Mouse (Mus musculus) megakaryocyte progenitor cell, adult 5-6 weeks (primary cell): ENCODE data around the gene Hist2h3c1. TPM values are rescaled to one million over a fixed set of nuclear protein-coding genes. Genes with fewer than 3 reads are reported as not detected.
"Not testable (repeated sequence)": the region's sequence is repeated elsewhere in the genome, so short reads cannot be mapped to it uniquely, and the experiment has no call there.

Source experiments
- ATAC-seq: replicated peaks from 2 replicates; pipeline ENCODE4 v1.8.0; 2016; ENCODE audit warnings: mild to moderate bottlenecking, moderate TSS enrichment, inconsistent platforms; ENCODE audit not compliant: poor library complexity
- total RNA-seq, 2 experiments: library from RNA; stranded (forward) in 1 of 2; stranded (reverse) in 1 of 2; fragments of 157-497, 149-512 nt in 1 of 2; fragments of 200-1000 nt in 1 of 2; gene quantifications; 2 replicates each; pipeline versions ENCODE4 v1.2.3 to v1.2.4; 2015 to 2017

Gene Hist2h3c1
- total RNA-seq, 2 experiments from 2014 or later = 17.9 TPM; not detected in 1

DNA sequence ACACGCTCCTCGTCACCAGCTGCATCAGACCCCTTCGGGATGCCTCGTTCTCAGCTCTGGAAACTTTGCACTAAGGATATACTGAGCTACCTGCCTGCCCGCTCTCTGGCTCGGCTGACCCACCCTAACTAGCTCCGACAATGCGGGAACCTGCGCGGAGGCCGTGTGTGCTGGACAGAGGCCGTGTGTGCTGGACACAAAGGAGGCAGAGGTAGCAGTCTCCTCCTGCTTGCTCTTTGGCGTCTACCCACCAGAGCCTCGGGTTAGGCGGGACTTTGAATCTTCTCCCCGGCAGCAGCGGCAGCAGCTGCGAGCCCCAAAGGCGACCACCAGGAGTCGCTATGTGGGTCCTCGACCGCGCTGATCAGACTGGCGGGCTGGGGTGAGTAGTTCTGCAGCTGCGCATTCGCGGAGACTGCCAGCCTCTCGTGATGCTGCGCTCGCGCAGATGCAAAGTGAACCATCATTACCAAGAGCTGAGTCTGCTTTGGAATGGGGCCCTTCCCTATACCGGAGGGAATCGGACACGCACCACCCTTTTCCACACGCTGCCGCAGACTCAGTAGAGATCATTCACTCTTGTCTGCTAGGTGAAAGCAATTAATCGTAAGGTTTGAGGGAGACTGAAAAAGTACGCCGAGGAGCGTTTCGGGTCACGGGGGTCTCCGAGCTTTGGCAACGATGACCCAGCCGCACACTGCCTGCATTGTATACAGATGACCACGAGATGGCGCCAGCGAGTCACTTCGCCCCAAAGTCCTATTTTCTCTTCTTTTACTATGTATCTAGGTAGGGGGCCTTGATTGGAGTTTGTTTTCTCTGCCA is 31.5 kb downstream of the Hist2h3c1 start:
- ATAC-seq = peak; percentile 94

DNA sequence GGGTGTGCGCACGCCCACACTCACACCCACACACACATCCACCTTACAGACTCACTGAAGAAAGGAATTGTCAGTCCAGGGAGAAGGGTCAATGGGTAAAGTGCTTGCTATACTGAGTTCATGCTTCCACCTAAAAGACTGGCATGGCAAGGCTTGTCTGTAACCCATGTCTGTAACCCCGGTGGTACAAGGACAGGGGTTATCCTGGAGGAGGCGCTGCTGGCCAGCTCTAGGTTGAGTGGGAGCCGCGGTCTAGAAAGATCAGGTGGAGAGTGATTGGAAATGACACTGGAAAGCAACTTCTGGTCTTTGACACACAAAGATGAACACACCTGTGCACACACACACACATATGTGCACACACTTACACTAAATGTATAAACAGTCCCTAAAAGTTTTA is 34.2 kb downstream of the Hist2h3c1 start:
- no peak for ATAC-seq

DNA sequence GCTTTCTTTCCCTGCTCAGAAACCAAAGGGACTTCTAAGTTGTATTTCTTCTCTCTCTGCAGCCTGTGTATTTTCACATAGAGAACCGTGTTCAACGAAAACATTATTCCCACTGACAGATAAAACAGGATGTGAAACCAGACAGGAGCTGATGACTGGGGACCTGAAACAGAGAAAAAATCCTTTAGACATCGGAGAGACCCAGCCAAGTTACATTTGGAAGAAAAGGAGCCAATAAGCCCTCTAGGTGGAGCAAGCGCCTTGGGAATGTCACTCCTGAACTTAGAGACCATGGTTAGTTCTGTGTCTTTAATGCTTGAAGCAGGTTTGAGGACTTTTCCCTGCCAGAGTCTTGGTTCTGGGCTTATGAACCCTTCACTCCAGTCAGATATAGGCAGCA is 38.0 kb downstream of the Hist2h3c1 start:
- peak; percentile 54 for ATAC-seq

DNA sequence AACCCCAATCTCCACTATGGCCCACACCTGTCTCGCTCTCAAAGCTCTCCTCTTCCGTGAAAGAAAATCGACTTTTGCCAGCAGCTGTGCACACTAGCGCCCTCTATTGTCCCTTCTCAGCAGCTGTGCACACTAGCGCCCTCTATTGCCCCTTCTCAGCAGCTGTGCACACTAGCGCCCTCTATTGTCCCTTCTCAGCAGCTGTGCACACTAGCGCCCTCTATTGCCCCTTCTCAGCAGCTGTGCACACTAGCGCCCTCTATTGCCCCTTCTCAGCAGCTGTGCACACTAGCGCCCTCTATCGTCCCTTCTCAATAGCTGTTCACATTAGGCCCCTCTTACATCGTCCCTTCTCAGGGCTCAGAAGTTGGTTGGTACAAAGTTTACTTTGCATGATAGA is 40.8 kb downstream of the Hist2h3c1 start:
- ATAC-seq = not testable (repeated sequence)

DNA sequence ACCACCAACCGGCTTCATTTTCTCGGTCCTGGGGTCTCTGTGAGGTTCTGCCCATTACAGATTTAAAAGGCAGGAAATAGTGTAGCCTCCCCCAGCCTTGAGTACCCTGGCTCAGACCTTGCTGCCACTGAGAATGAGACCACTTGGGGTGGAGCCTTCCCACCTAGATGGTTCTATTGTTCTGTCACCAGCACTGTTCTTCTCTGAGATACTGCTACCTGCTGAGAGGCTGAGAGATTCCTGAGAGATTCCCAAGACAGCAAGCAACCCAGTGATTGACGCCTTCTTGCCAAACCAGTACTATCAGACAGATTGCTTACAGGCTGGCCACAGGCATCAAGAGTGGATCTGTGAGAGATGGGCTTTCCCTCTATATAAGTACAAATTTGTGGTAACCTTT is 42.7 kb downstream of the Hist2h3c1 start:
- no peak for ATAC-seq

DNA sequence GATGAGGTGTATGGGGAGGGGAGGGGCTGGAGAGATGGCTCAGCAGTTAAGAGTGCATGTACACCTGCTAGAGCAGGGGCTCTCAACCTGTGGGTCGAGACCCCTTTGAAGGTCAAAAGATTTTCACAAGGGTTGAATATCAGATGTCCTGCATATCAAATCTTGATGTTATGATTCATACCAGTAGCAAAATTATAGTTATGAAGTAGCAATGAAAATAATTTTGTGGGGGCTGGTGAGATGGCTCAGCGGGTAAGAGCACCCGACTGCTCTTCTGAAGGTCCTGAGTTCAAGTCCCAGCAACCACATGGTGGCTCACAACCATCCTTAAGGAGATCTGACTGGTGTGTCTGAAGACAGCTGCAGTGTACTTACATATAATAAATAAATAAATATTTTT is 44.2 kb downstream of the Hist2h3c1 start:
- not testable (repeated sequence) for ATAC-seq

DNA sequence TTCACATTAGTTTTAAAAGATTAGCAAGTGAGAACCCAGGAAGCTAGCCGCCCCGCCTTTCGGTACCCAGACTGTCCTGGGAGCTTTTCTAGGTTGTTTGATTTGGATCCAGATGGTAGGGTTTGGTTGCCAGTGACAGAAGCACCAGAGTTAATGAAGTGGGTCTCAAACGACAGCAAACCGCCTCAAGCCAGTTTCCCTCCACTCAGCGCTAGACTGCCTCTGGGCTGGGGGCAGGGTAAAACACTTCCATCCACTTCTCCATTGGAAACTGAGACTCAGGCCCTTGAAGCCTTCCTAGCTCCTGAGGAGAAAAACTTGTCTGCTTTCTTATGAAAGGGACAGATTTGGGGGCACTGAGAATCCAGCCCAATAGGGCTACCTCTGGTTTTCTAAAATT is 46.2 kb downstream of the Hist2h3c1 start:
- no peak for ATAC-seq

DNA sequence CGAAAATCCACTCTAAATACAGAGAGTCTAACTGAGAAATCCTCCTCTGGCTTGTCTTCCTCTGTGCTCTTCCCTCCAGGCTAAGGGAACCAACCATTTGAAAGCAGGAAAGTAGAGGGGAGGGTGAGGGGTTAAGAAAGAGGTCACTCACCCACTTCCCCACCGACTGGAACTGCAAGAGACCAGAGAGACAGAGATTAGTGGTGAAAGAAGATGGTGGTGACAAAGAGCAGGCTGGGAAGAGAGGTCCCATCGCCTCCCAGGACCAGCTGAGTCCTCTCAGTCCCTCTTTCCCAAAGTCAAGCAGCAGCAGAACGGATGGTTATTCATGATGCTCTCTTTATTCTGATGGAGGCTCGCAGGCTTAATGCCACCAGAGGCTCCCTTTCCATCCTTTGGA is 46.9 kb downstream of the Hist2h3c1 start:
- ATAC-seq = peak; percentile 17

DNA sequence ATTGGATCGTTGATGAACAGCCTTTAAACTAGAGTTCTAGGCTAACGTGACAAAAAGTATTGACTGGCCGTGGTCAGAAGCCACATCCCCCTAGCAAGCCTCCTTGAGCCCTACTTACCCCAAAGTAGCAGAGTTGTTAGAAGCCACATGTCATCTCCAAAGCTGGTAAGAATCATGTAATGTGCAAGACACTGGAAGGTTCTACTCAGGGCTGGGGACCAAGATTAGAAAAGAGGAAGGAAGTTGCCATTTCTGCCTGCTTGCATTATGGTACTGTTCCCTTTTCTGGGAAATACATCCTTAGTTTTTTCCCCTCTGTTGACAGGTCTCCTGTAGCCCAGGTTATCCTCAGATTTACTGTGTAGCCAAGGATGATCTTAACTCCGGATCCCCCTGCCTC is 47.3 kb downstream of the Hist2h3c1 start, which contains the start of gene Fcgr1:
Gene Fcgr1, minus strand, starts transcription at position 183 of the 400 bp plus-strand sequence.
- ATAC-seq = peak; percentile 87

Other genes with a start within 250 kb of the Hist2h3c1 start
- 26.3 and 28.4 TPM in 2 replicates for gene Vps45, start 188.2 kb upstream of the Hist2h3c1 start, total RNA-seq (2015)
- 10.9 and 12.6 TPM in 2 replicates for gene Vps45, start 188.2 kb upstream of the Hist2h3c1 start, total RNA-seq (2017)
- 3.0 and 3.2 TPM in 2 replicates for gene Otud7b, start 142.2 kb upstream of the Hist2h3c1 start, total RNA-seq (2015)
- gene Otud7b, start 142.2 kb upstream of the Hist2h3c1 start, total RNA-seq (2017) = 4.9 and 12.7 TPM in 2 replicates
- not detected in 2 replicates for gene Mtmr11, start 84.7 kb upstream of the Hist2h3c1 start, total RNA-seq (2015)
- gene Mtmr11, start 84.7 kb upstream of the Hist2h3c1 start, total RNA-seq (2017) = 0.08 TPM in 1 of 2 replicates, not detected in the other
- gene Sf3b4, start 74.4 kb upstream of the Hist2h3c1 start, total RNA-seq (2015) = 88.5 and 92.4 TPM in 2 replicates
- gene Sf3b4, start 74.4 kb upstream of the Hist2h3c1 start, total RNA-seq (2017) = 23.0 and 24.6 TPM in 2 replicates
- gene Sv2a, start 65.5 kb upstream of the Hist2h3c1 start, total RNA-seq (2015) = 0.34 and 0.49 TPM in 2 replicates
- gene Sv2a, start 65.5 kb upstream of the Hist2h3c1 start, total RNA-seq (2017) = 0.21 and 0.51 TPM in 2 replicates
- gene Bola1, start 27.0 kb upstream of the Hist2h3c1 start, total RNA-seq (2015) = 29.1 and 34.3 TPM in 2 replicates
- 42.9 and 50.4 TPM in 2 replicates for gene Bola1, start 27.0 kb upstream of the Hist2h3c1 start, total RNA-seq (2017)
- gene Hist2h2ab, start 26.8 kb upstream of the Hist2h3c1 start, total RNA-seq (2015) = 5.7 and 9.1 TPM in 2 replicates
- 113 and 300 TPM in 2 replicates for gene Hist2h2ab, start 26.8 kb upstream of the Hist2h3c1 start, total RNA-seq (2017)
- 42.3 and 43.4 TPM in 2 replicates for gene Hist2h2ac, start 25.8 kb upstream of the Hist2h3c1 start, total RNA-seq (2015)
- gene Hist2h2ac, start 25.8 kb upstream of the Hist2h3c1 start, total RNA-seq (2017) = 3,711 and 3,907 TPM in 2 replicates
- gene Hist2h2be, start 25.6 kb upstream of the Hist2h3c1 start, total RNA-seq (2015) = 5.4 and 5.9 TPM in 2 replicates
- gene Hist2h2be, start 25.6 kb upstream of the Hist2h3c1 start, total RNA-seq (2017) = 6.6 and 8.0 TPM in 2 replicates
- gene Hist2h3c2, start 7.6 kb upstream of the Hist2h3c1 start, total RNA-seq (2015) = 259 and 308 TPM in 2 replicates
- gene Hist2h3c2, start 7.6 kb upstream of the Hist2h3c1 start, total RNA-seq (2017) = 127 and 135 TPM in 2 replicates
- 54.6 and 61.5 TPM in 2 replicates for gene Hist2h2aa2, start 6.4 kb upstream of the Hist2h3c1 start, total RNA-seq (2015)
- gene Hist2h2aa2, start 6.4 kb upstream of the Hist2h3c1 start, total RNA-seq (2017) = 0.67 and 1,948 TPM in 2 replicates
- not detected in 2 replicates for gene Hist2h2aa1, start 1.2 kb upstream of the Hist2h3c1 start, total RNA-seq (2015)
- gene Hist2h2aa1, start 1.2 kb upstream of the Hist2h3c1 start, total RNA-seq (2017) = 7,846 and 10,813 TPM in 2 replicates
- gene Hist2h4, start 16.6 kb downstream of the Hist2h3c1 start, total RNA-seq (2015) = 111 and 118 TPM in 2 replicates
- 114 and 115 TPM in 2 replicates for gene Hist2h4, start 16.6 kb downstream of the Hist2h3c1 start, total RNA-seq (2017)
- 773 and 862 TPM in 2 replicates for gene Hist2h3b, start 22.0 kb downstream of the Hist2h3c1 start, total RNA-seq (2015)
- gene Hist2h3b, start 22.0 kb downstream of the Hist2h3c1 start, total RNA-seq (2017) = 369 and 430 TPM in 2 replicates
- 1,111 and 1,146 TPM in 2 replicates for gene Hist2h2bb, start 23.1 kb downstream of the Hist2h3c1 start, total RNA-seq (2015)
- gene Hist2h2bb, start 23.1 kb downstream of the Hist2h3c1 start, total RNA-seq (2017) = 9,134 and 9,995 TPM in 2 replicates
- 0.37 and 1.2 TPM in 2 replicates for gene Fcgr1, start 47.3 kb downstream of the Hist2h3c1 start, total RNA-seq (2015)
- gene Fcgr1, start 47.3 kb downstream of the Hist2h3c1 start, total RNA-seq (2017) = 0.14 and 0.21 TPM in 2 replicates
- not detected in 2 replicates for gene BC107364, start 205.6 kb downstream of the Hist2h3c1 start, total RNA-seq (2015)
- gene BC107364, start 205.6 kb downstream of the Hist2h3c1 start, total RNA-seq (2017) = not detected in 2 replicates